Mouse (Mus musculus) midbrain, postnatal 0 days (tissue): ENCODE measurements around the gene Plxnb3. TPM values are rescaled to one million over a fixed set of nuclear protein-coding genes. Genes with fewer than 3 reads are reported as not detected.
A peak's percentile ranks its signal among the peaks of the same experiment; 100 is the strongest.

Experiments
- ATAC-seq: fragments of 200-750 bp; cut with Nextera tagmentation; 2 replicates; pipeline ENCODE4 v1.8.0; 2017; ENCODE audit warnings: moderate number of reproducible peaks, mild to moderate bottlenecking, moderate TSS enrichment, moderate library complexity; ENCODE audit not compliant: low FRiP score
- DNase-seq: peaks from one replicate; pipeline ENCODE4 v3.0.0-alpha.2; 2015; ENCODE audit warnings: low spot score
- H3K27ac ChIP-seq: fragments of 300-500 bp; sonication (generic); 2 replicates; pipeline ENCODE4 v1.5.1; 2014; ENCODE audit warnings: low read depth, mild to moderate bottlenecking, low read length, mixed read lengths
- H3K27me3 ChIP-seq: fragments of 300-500 bp; sonication (generic); 2 replicates; pipeline ENCODE4 v1.6.1; 2014; ENCODE audit warnings: low read length, control low read depth, mixed read lengths; ENCODE audit not compliant: insufficient read depth
- H3K36me3 ChIP-seq: fragments of 300-500 bp; sonication (generic); 2 replicates; pipeline ENCODE4 v1.6.1; 2014; ENCODE audit warnings: low read length, control low read depth, mixed read lengths; ENCODE audit not compliant: insufficient read depth
- H3K4me1 ChIP-seq: fragments of 300-500 bp; sonication (generic); 2 replicates; pipeline ENCODE4 v1.6.1; 2014; ENCODE audit warnings: mild to moderate bottlenecking, control low read depth, antibody characterized with exemption, low read length, mixed read lengths; ENCODE audit not compliant: insufficient read depth
- H3K4me2 ChIP-seq: fragments of 300-500 bp; sonication (generic); 2 replicates; pipeline ENCODE4 v1.6.1; 2014; ENCODE audit warnings: low read depth, mild to moderate bottlenecking, low read length, mixed read lengths; ENCODE audit not compliant: poor library complexity, severe bottlenecking
- H3K4me3 ChIP-seq: fragments of 300-500 bp; sonication (generic); 2 replicates; pipeline ENCODE4 v1.5.1; 2014; ENCODE audit warnings: low read depth, mild to moderate bottlenecking, low read length, moderate library complexity
- H3K9ac ChIP-seq: fragments of 300-500 bp; sonication (generic); replicated peaks from 2 replicates; pipeline ENCODE4 v1.6.1; 2014; ENCODE audit warnings: mild to moderate bottlenecking, low read length, moderate library complexity, mixed read lengths; ENCODE audit not compliant: poor library complexity, severe bottlenecking
- H3K9me3 ChIP-seq: fragments of 300-500 bp; sonication (generic); 2 replicates; pipeline ENCODE4 v1.6.1; 2016; ENCODE audit warnings: low read length, control low read depth
- CTCF ChIP-seq: IDR thresholded peaks from 2 replicates; pipeline ENCODE4 v1.5.1; 2016; ENCODE audit warnings: antibody characterized with exemption, mild to moderate bottlenecking
- WGBS: fragments of 180-500 bp; shearing (Covaris S2); extraction: QIAGEN DNeasy Blood & Tissue Kit; methylation state at CpG from one replicate; pipeline ENCODE4 v1.1.7; 2014; 5-methylcytosine and 5-hydroxymethylcytosine counted together
- polyA plus RNA-seq: library from polyadenylated mRNA; unstranded; fragments of >200 nt; fragmentation: Nextera tagmentation; extraction: Ambion mirVana; gene quantifications from 2 replicates; pipeline ENCODE4 v1.2.1, GENCODE M21; 2015
- total RNA-seq: library from RNA; depleted of rRNA; stranded (reverse); fragments of >200 nt; gene quantifications from 2 replicates; pipeline ENCODE4 v1.2.3, GENCODE M21; 2014; rRNA removed

The Plxnb3 gene
- 1.5 and 4.0 TPM in 2 replicates for total RNA-seq
- 0.58 and 0.61 TPM in 2 replicates for polyA plus RNA-seq

DNA sequence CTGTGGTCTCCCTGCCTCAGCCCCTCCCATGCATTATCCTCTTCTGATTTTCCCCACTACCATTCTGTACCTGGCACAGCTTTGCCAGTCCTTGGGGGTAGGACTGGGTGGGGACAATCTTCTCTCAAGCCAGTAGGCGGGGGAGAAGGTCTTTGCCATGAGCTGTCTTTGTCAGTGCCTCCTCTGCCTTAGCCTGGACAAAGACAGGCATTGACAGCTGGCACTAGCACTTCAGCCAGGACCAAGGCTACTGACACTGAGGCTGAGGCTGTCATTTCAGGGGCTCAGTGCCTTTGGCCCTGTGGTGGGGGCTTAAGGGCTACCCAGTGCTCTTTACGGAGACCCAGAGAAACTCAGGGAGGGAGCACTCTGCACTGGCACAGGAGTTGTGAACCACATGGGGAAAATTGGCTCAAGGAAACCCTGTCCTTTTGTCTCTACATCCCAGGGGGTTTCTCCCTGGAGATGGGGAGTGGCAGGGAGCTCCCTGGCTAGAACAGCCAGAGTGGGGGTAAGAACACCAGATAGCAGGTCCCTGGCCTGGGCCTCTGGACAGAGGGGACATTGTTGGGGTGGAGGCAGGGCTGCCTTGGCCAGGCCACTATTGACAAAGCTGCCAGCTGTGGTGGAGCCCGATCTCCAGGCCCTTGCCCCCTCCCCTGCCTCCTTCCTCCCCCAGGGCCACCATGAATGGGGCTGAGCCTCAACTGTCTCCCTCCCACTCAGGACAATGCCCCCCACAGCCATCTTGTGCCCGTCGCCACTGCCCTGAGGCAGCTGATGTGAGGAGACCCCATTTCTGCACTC lies at the start of gene Plxnb3:
Gene Plxnb3 (plus strand): TSS at position 757 of the 807 bp plus-strand sequence.
- no peak within 1 kb of the TSS for H3K4me3 ChIP-seq
- ATAC-seq = peak; percentile 66

DNA sequence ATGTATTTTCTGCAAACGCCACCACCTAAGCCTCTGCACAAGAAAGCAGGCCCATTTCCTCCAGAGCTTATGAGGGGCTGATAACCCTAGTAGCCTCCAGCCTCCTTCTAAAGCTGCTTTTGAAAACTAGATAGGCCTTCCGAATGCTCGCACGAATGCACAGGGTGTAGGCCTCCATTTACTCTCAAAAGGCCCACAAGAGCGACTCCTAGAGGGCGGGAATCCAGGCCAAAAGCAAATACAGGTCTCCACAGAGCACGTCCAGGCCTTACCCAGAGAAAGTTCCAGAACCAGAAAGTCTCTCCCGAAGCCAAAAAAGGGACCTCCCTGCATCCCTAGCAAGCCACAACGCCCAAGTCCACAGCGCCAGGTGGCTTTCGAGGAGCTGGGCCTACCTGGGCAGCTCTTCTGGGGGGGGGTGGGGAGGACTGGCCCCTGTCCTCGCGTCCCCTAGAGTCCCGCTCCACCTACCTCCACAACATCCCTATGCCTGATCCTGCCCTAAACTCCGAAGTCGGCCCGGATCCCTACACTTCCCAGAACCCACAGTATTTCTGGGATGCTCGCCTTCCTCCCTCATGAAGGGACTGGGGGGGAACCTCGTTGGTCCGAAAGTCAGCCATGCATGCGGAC lies 41.3 kb upstream of the Plxnb3 start:
- H3K4me3 ChIP-seq = peak overlapping the region; percentile 45
- H3K9me3 ChIP-seq = no peaks in the 10 kb centered on the region
- peak; percentile 55 for TF ChIP-seq CTCF
- H3K4me2 ChIP-seq = peak overlapping the region; percentile 58
- no peaks in the 10 kb centered on the region for H3K27me3 ChIP-seq
- no peaks in the 10 kb centered on the region for H3K36me3 ChIP-seq
- 0 out of 2 replicates have a peak, but pooled peaks cover 5% of the 10 kb centered on the region for H3K4me1 ChIP-seq
- H3K27ac ChIP-seq = peak overlapping the region; percentile 63
- ATAC-seq (peak; percentile 36; the same call in 1 of the 2 replicates), DNase-seq (peak; percentile 50)
- peak overlapping the region; percentile 54 for H3K9ac ChIP-seq
- WGBS = 17% methylated on average over 21 of the region's 21 CpGs

More for the DNA sequence above, at the start of gene Plxnb3:
- no peak for TF ChIP-seq CTCF
- Histone ChIP-seq H3K27me3 (no peaks in the 10 kb centered on the region), H3K27ac (no peak within 1 kb of the TSS), H3K9ac (no peak within 1 kb of the TSS), H3K4me2 (no peak within 1 kb of the TSS), H3K4me1 (no peaks in the 10 kb centered on the region), H3K36me3 (no peaks in the 10 kb centered on the region), H3K9me3 (no peaks in the 10 kb centered on the region)
- 53% methylated on average over 5 of the region's 5 CpGs for WGBS
- DNase-seq = peak; percentile 27

DNA sequence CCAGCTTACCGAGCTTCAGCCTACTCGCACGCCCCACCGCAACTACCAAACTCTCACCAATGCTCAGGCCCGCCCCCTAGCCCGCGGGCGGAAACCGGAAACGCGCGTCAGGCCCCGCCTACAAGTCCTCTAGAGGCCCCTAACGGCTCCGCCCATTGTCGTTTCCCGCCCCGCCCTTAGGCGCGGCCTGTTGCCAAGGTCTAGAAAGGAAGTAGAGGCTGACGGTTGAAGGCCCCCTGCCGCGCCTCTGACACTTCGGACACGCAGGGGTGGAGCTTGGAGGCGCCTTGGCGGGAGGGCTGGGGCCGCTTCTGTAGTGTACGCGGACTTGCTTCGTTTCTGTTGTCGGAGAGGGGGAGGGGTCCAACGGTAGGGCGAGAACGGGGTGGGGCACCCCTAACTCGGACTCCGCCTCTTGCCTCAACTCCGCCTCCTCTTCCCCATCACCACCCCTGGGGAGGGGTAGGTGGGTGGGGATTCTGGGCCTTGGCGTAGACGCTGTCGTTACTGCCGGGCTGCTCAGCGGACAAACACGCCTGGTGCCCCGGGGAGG lies 40.7 kb upstream of the Plxnb3 start, which contains the start of the genes Bcap31 and Abcd1:
Gene Bcap31 (minus strand): TSS at position 67 of the 553 bp plus-strand sequence.
Gene Abcd1 (plus strand): TSS at position 489 of the 553 bp plus-strand sequence.
- ATAC-seq = peak; percentile 92
- no peaks in the 10 kb centered on the region for H3K36me3 ChIP-seq
- H3K9me3 ChIP-seq = no peaks in the 10 kb centered on the region
- H3K9ac ChIP-seq = peak within 1 kb of the TSS; percentile 54
- peak within 1 kb of the TSS; percentile 58 for H3K4me2 ChIP-seq
- 28% methylated on average over 31 of the region's 45 CpGs for WGBS
- TF ChIP-seq CTCF = peak; percentile 41
- peak; percentile 94 for DNase-seq
- H3K4me3 ChIP-seq = peak within 1 kb of the TSS; percentile 45
- peak within 1 kb of the TSS; percentile 63 for H3K27ac ChIP-seq
- no peaks in the 10 kb centered on the region for H3K27me3 ChIP-seq
- H3K4me1 ChIP-seq = 0 out of 2 replicates have a peak, but pooled peaks cover 5% of the 10 kb centered on the region

DNA sequence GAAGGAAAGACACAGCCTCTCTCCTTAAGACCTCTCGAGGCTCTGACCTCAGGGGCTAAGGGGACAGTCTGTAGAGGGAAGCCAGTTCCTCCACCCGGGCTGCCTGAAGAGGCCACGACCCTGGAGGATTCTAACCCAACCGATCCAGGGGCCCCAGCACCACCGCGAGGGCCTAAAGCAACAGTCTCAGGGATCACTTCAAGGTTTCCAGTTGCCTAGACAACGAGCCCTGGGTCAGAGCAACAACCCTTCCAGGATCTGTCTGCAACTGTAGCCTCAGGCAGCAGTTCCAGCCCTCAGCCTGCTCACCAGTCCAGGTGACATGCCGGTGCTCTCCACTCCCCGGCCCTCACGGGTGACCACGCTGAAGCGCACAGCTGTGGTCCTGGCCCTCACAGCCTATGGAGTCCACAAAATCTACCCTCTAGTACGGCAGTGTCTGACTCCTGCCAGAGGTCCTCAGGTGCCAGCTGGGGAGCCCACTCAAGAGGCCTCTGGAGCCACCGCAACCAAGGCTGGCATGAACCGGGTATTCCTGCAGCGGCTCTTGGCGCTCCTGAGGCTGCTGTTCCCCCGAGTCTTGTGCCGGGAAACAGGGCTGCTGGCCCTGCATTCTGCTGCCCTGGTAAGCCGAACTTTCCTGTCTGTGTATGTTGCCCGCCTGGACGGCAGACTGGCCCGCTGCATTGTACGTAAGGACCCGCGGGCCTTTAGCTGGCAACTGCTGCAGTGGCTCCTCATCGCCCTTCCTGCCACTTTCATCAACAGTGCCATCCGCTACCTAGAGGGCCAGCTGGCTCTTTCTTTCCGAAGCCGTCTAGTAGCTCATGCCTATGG lies 40.0 kb upstream of the Plxnb3 start:
- Histone ChIP-seq H3K4me2 (peak overlapping the region; percentile 58), H3K9ac (peak overlapping the region; percentile 54), H3K9me3 (no peaks in the 10 kb centered on the region), H3K27ac (peak overlapping the region; percentile 63), H3K36me3 (no peaks in the 10 kb centered on the region), H3K27me3 (no peaks in the 10 kb centered on the region), H3K4me1 (0 out of 2 replicates have a peak, but pooled peaks cover 5% of the 10 kb centered on the region), H3K4me3 (peak overlapping the region; percentile 45)
- ATAC-seq (peak; percentile 55), DNase-seq (no peak)
- TF ChIP-seq CTCF = no peak
- 29% methylated on average over 29 of the region's 30 CpGs for WGBS

DNA sequence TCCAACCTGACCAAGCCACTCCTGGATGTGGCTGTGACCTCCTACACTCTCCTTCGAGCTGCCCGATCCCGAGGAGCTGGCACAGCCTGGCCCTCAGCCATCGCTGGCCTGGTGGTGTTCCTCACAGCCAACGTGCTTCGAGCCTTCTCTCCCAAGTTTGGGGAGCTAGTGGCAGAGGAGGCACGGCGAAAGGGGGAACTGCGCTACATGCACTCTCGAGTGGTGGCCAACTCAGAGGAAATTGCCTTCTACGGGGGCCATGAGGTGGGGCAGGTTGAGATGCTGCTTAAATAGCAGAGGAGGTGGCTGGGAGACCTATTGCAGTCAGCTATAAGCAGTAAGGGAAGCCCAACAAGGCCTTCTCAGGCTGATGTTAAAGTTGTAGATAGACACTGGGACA lies 39.2 kb upstream of the Plxnb3 start:
- no peak overlapping the region for H3K9ac ChIP-seq
- peak overlapping the region; percentile 45 for H3K4me3 ChIP-seq
- peak overlapping the region; percentile 58 for H3K4me2 ChIP-seq
- no peak overlapping the region for H3K27ac ChIP-seq
- ATAC-seq (no peak), DNase-seq (no peak)
- TF ChIP-seq CTCF = no peak
- 67% methylated on average over 11 of the region's 11 CpGs for WGBS
- H3K9me3 ChIP-seq = no peaks in the 10 kb centered on the region
- 0 out of 2 replicates have a peak, but pooled peaks cover 5% of the 10 kb centered on the region for H3K4me1 ChIP-seq
- no peaks in the 10 kb centered on the region for H3K36me3 ChIP-seq
- H3K27me3 ChIP-seq = no peaks in the 10 kb centered on the region
